Mouse (Mus musculus): Measurements from ENCODE around the gene Nlgn2.

DNA sequence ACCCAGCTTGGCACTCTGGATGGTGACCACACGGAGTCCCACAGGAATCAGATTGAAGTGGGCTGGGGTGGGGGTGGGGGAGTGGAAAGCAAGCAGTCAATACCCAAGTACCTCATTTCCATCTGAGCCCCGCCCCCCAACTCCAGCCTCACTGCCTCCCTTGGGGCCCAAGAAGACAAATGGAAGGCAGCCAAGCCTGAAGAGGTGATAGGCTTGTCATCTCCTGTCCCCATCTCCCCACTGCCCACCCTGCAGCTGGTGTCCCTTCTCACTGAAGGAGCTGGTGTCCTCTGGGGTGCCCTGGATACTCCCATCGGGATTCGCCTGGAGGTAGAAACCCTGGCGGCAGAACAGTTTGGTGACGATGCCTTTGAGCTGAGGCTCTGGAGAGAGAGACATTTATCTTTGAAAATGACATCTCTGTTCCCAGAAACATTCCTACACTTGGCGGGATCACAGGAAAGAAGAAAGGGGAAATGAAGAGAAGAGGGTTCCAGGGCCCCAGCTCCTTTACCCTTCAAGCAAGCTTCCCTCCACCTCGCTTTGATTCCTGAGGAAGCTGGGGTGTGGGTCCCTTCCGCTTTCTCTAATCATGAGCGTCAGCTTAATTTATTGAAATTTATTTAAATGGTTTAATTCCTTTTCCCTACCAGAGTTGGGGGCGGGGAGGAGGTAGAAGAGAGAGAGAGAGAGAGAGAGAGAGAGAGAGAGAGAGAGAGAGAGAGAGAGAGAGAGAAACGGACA is 38.0 kb downstream of the Nlgn2 start:
- TF ChIP-seq CTCF (IDR thresholded peaks at IDR 0.05; ENCODE audit: low read depth, low read length) (0 out of 2 replicates have a peak, but pooled peaks have one; percentile 15), POLR2A (IDR thresholded peaks at IDR 0.05; ENCODE audit: borderline replicate concordance, low read depth, low read length) (no peak)
